Mouse (Mus musculus): Measurements from ENCODE around the gene Tmppe.

- TF ChIP-seq POLR2A (IDR thresholded peaks at IDR 0.05; ENCODE audit: control insufficient read depth, extremely low read depth, insufficient read depth, low read length, poor library complexity): no peak
- no peak for TF ChIP-seq CTCF (IDR thresholded peaks at IDR 0.05; ENCODE audit: borderline replicate concordance, control insufficient read depth, extremely low read depth, insufficient read depth, low read length, poor library complexity)
Measured at GRCm38 (mm10) chr9:114390749-114391075, 10.2 kb upstream of the Tmppe start.

All from thymus, adult 2 months (tissue).